Mouse (Mus musculus) olfactory bulb, adult 2 months (tissue): ENCODE measurements around the gene Rpl29.

Source experiments
- CTCF ChIP-seq: fragments of 200-500 bp; IDR thresholded peaks from 2 replicates; pipeline ENCODE4 v1.5.1; 2012; ENCODE audit warnings: low read depth, mild to moderate bottlenecking, low read length, moderate library complexity; ENCODE audit not compliant: insufficient read depth
- POLR2A ChIP-seq: fragments of 200-500 bp; IDR thresholded peaks from 2 replicates; pipeline ENCODE4 v1.6.1; 2012; ENCODE audit warnings: mild to moderate bottlenecking, low read depth, low read length, moderate library complexity; ENCODE audit not compliant: insufficient read depth

DNA sequence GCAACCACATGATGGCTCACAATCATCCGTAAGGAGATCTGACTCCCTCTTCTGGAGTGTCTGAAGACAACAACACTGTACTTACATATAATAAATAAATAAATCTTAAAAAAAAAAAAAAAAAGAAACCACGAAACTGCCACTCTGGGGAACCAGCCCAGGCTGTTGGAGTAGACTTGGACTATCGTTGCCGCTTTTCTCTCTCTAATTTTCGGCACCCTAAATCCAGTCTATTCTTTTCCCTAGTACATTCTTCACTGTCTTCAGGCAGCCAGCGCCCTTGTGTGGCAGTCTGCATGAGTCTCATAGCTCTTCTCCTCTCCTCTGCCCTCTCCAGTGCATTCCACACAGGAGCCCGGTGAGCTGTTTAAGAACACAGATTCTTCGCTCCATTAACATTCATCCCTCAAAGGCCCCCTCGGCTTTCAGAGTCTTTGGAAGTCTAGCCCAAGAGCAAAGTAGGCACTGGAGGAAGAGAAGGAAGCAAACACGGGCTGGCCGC is 484 bp upstream of the Rpl29 start:
- TF ChIP-seq CTCF (no peak), POLR2A (no peak)
